Mouse (Mus musculus) testis, adult 2 months (tissue): ENCODE measurements around the gene Ankk1. TPM values are rescaled to one million over a fixed set of nuclear protein-coding genes. Genes with fewer than 3 reads are reported as not detected.

Experiments used
- H3K27ac ChIP-seq: fragments of 200-500 bp; 2 replicates; pipeline ENCODE4 v1.5.1; 2012; ENCODE audit warnings: low read depth, low read length; ENCODE audit not compliant: control insufficient read depth, insufficient read depth
- H3K27me3 ChIP-seq: fragments of 200-500 bp; 2 replicates; pipeline ENCODE4 v1.6.1; 2012; ENCODE audit warnings: mild to moderate bottlenecking, low read length, moderate library complexity; ENCODE audit not compliant: control insufficient read depth, insufficient read depth
- H3K36me3 ChIP-seq: fragments of 200-500 bp; 2 replicates; pipeline ENCODE4 v1.6.1; 2012; ENCODE audit warnings: mild to moderate bottlenecking, low read length; ENCODE audit not compliant: control insufficient read depth, insufficient read depth
- H3K4me1 ChIP-seq: fragments of 200-500 bp; 2 replicates; pipeline ENCODE4 v1.6.1; 2012; ENCODE audit warnings: low read length; ENCODE audit not compliant: control insufficient read depth, insufficient read depth
- H3K4me3 ChIP-seq: fragments of 200-500 bp; 2 replicates; pipeline ENCODE4 v1.5.1; 2012; ENCODE audit warnings: low read depth, mild to moderate bottlenecking, low read length, moderate library complexity, mixed read lengths; ENCODE audit not compliant: control insufficient read depth
- CTCF ChIP-seq: fragments of 200-500 bp; IDR thresholded peaks from 2 replicates; pipeline ENCODE4 v1.5.1; 2012; ENCODE audit warnings: low read depth, mild to moderate bottlenecking, inconsistent platforms, low read length, moderate library complexity; ENCODE audit not compliant: control insufficient read depth, insufficient read depth, insufficient replicate concordance
- POLR2A ChIP-seq: fragments of 200-500 bp; IDR thresholded peaks from 2 replicates; pipeline ENCODE4 v1.6.1; 2012; ENCODE audit warnings: low read depth, mild to moderate bottlenecking, inconsistent platforms, low read length, moderate library complexity; ENCODE audit not compliant: control insufficient read depth
- polyA plus RNA-seq: library from polyadenylated mRNA; depleted of rRNA; stranded (reverse); fragments of >200 nt; gene quantifications from 2 replicates; pipeline ENCODE4 v1.2.3, GENCODE M21; 2012; rRNA removed

Gene Ankk1
- 0.30 and 0.45 TPM in 2 replicates for polyA plus RNA-seq

- H3K4me1 ChIP-seq = no peaks in the 10 kb centered on the region
- H3K36me3 ChIP-seq = no peaks in the 10 kb centered on the region
- no peak within 1 kb of the TSS for H3K4me3 ChIP-seq
- H3K27ac ChIP-seq = no peak within 1 kb of the TSS
- H3K27me3 ChIP-seq = no peaks in the 10 kb centered on the region
- no peak for TF ChIP-seq POLR2A
- TF ChIP-seq CTCF = no peak
Observed at GRCm38 (mm10) chr9:49426921-49427320, at the start of gene Ankk1. Gene Ankk1, minus strand, starts transcription at chr9:49427021.

- no peak overlapping the region for H3K4me3 ChIP-seq
- peaks cover 1% of the 10 kb centered on the region; the same call in 1 of the 2 replicates for H3K36me3 ChIP-seq
- no peak overlapping the region for H3K27ac ChIP-seq
- no peaks in the 10 kb centered on the region for H3K27me3 ChIP-seq
- TF ChIP-seq POLR2A = no peak
- TF ChIP-seq CTCF = no peak
- no peaks in the 10 kb centered on the region for H3K4me1 ChIP-seq
Observed at GRCm38 (mm10) chr9:49472126-49472525, 45.3 kb upstream of the Ankk1 start.

DNA sequence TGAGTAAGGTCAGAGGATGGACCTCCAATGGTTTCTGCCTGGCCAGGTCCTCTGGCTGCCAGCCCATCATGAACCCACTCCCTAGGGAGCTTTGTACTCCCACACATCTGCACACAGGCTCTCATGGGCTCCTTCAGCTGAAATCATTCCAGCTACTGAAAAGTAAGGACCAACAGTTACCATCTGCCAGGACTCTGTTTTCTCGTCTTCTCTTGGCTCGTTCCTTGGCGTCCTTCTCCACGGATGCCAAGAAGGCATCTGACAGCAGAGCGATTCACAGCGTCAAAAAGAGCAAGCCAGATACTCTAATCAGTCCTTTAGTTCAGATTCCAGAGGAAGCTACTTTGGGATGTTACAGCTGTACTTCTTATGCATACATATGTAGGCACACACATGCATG is 44.1 kb upstream of the Ankk1 start:
- no peaks in the 10 kb centered on the region for H3K4me1 ChIP-seq
- peaks cover 1% of the 10 kb centered on the region; the same call in 1 of the 2 replicates for H3K36me3 ChIP-seq
- no peaks in the 10 kb centered on the region for H3K27me3 ChIP-seq
- H3K4me3 ChIP-seq = no peak overlapping the region
- no peak for TF ChIP-seq CTCF
- TF ChIP-seq POLR2A = no peak
- H3K27ac ChIP-seq = no peak overlapping the region

- TF ChIP-seq POLR2A = no peak
- TF ChIP-seq CTCF = no peak
- no peak overlapping the region for H3K4me3 ChIP-seq
Observed at GRCm38 (mm10) chr9:49470006-49470405, 43.2 kb upstream of the Ankk1 start.

GRCm38 (mm10) chr9:49456136-49456535 is 29.3 kb upstream of the Ankk1 start:
- H3K27me3 ChIP-seq = no peaks in the 10 kb centered on the region
- H3K27ac ChIP-seq = no peak overlapping the region
- no peaks in the 10 kb centered on the region for H3K4me1 ChIP-seq
- H3K4me3 ChIP-seq = no peak overlapping the region
- H3K36me3 ChIP-seq = no peaks in the 10 kb centered on the region; the same call in 1 of the 2 replicates
- TF ChIP-seq POLR2A (no peak), CTCF (no peak)

More at GRCm38 (mm10) chr9:49470006-49470405, 43.2 kb upstream of the Ankk1 start:
- no peaks in the 10 kb centered on the region for H3K27me3 ChIP-seq
- no peaks in the 10 kb centered on the region for H3K4me1 ChIP-seq
- no peak overlapping the region for H3K27ac ChIP-seq
- H3K36me3 ChIP-seq = peaks cover 1% of the 10 kb centered on the region; the same call in 1 of the 2 replicates

DNA sequence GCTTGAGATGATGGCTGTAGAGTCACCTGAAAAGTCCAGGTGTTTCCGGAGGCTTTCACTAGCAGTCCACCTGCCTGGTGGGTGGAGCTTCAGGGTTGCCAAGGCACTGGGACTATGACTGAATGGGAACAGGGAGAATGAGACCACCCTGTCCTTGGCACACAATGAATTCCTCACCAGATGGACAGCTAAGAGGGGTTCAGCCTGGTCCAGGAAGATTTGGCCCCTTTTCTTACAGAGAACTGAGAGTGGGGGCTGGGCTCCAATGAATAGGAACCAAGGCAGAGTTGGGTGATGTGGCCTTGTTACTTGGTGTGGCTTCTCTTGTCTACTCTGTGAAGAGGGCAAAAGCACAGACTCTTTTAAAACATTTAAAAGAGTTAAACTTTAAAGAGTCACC is 25.6 kb upstream of the Ankk1 start:
- no peak overlapping the region for H3K27ac ChIP-seq
- H3K4me3 ChIP-seq = peak overlapping the region; percentile 11; the same call in 1 of the 2 replicates
- H3K36me3 ChIP-seq = no peaks in the 10 kb centered on the region; the same call in none of the 2 replicates
- TF ChIP-seq POLR2A = no peak
- no peak for TF ChIP-seq CTCF
- H3K4me1 ChIP-seq = no peaks in the 10 kb centered on the region
- H3K27me3 ChIP-seq = no peaks in the 10 kb centered on the region

- Histone ChIP-seq H3K4me3 (no peak overlapping the region), H3K36me3 (no peaks in the 10 kb centered on the region; the same call in none of the 2 replicates), H3K27me3 (no peaks in the 10 kb centered on the region), H3K4me1 (no peaks in the 10 kb centered on the region), H3K27ac (no peak overlapping the region)
- TF ChIP-seq POLR2A = no peak
Observed at GRCm38 (mm10) chr9:49450491-49450890, 23.7 kb upstream of the Ankk1 start.

DNA sequence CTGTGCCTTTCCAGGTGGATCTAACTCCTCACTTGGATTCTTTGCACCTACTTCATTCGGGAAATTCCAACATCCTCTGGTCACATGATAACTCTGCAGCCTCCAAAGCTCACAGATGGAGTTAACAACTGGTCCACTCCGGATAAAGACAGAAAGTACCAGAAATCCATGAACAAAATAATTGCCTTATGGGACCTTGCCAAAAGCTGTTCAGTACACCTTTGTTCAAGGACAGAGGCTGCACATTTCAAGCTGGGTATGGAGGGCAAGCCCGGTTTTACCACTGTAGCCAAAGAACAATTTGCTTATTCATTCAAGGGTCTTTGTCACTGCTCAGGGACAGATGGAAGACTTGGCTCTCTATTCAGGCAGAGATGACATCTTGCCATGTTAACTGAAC is 15.8 kb upstream of the Ankk1 start:
- Histone ChIP-seq H3K27me3 (no peaks in the 10 kb centered on the region), H3K36me3 (no peaks in the 10 kb centered on the region), H3K27ac (no peak overlapping the region), H3K4me1 (no peaks in the 10 kb centered on the region), H3K4me3 (no peak overlapping the region)
- TF ChIP-seq CTCF = no peak
- no peak for TF ChIP-seq POLR2A
